Mouse (Mus musculus): ENCODE data around the gene Itgb3. TPM values are rescaled to one million over a fixed set of nuclear protein-coding genes. Genes with fewer than 3 reads are reported as not detected.

Gene Itgb3
- polyA plus RNA-seq, 1 experiment from 2014 or later: 0.60 TPM

- Histone ChIP-seq H3K9ac (replicated peaks) (no peak overlapping the region), H3K4me1 (peaks cover 3% of the 10 kb centered on the region; the same call in 1 of the 2 replicates), H3K36me3 (no peaks in the 10 kb centered on the region), H3K27me3 (no peaks in the 10 kb centered on the region; the same call in 1 of the 2 replicates), H3K9me3 (no peaks in the 10 kb centered on the region), H3K4me3 (no peak overlapping the region), H3K4me2 (replicated peaks) (no peak overlapping the region), H3K27ac (replicated peaks) (no peak overlapping the region)
- no peak for ATAC-seq (replicated peaks)
- WGBS: 69% methylated on average over 7 of the region's 7 CpGs
These were observed 35.7 kb upstream of the Itgb3 start for GRCm38 (mm10) chr11:104572091-104572490.

GRCm38 (mm10) chr11:104572566-104572965 lies 35.2 kb upstream of the Itgb3 start:
- no peak overlapping the region for H3K27ac ChIP-seq (replicated peaks)
- no peak overlapping the region for H3K4me2 ChIP-seq (replicated peaks)
- H3K27me3 ChIP-seq: no peaks in the 10 kb centered on the region; the same call in 1 of the 2 replicates
- ATAC-seq (replicated peaks): no peak
- no peak overlapping the region for H3K4me3 ChIP-seq
- H3K9ac ChIP-seq (replicated peaks): no peak overlapping the region
- H3K36me3 ChIP-seq: no peaks in the 10 kb centered on the region
- H3K4me1 ChIP-seq: peaks cover 3% of the 10 kb centered on the region; the same call in 1 of the 2 replicates
- H3K9me3 ChIP-seq: no peaks in the 10 kb centered on the region
- 62% methylated on average over 2 of the region's 2 CpGs for WGBS

- Histone ChIP-seq H3K4me1 (no peaks in the 10 kb centered on the region), H3K4me3 (no peak overlapping the region), H3K27ac (replicated peaks) (no peak overlapping the region), H3K9ac (replicated peaks) (no peak overlapping the region), H3K4me2 (replicated peaks) (no peak overlapping the region), H3K36me3 (no peaks in the 10 kb centered on the region), H3K27me3 (no peaks in the 10 kb centered on the region), H3K9me3 (no peaks in the 10 kb centered on the region)
- WGBS: 45% methylated on average over 10 of the region's 10 CpGs
- ATAC-seq (replicated peaks): no peak
These were observed 30.8 kb upstream of the Itgb3 start for GRCm38 (mm10) chr11:104576772-104577612.

GRCm38 (mm10) chr11:104578074-104578473 lies 29.7 kb upstream of the Itgb3 start:
- Histone ChIP-seq H3K4me1 (no peaks in the 10 kb centered on the region), H3K27ac (replicated peaks) (no peak overlapping the region), H3K4me3 (no peak overlapping the region), H3K27me3 (no peaks in the 10 kb centered on the region), H3K4me2 (replicated peaks) (no peak overlapping the region), H3K36me3 (no peaks in the 10 kb centered on the region), H3K9ac (replicated peaks) (no peak overlapping the region), H3K9me3 (no peaks in the 10 kb centered on the region)
- WGBS: 84% methylated on average over 5 of the region's 5 CpGs
- no peak for ATAC-seq (replicated peaks)

DNA sequence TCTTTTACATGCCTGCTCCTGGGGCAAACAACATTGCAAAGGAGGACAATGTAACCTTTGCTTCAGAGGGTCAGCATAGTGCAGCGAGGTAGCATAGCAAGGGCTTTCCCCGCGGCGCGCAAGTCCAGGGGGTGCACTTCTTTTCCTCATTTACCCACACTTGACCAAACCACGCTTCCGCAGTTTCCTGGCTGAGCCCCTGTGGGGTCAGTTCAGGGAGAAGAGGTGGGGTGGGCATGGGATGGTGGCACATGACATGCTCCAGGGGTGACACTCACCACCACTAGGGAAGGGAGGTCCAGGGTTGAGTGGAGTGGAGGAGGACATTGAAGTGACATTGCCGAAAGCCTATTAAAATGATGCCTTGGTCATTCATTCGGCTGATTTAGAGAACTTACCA lies 28.7 kb upstream of the Itgb3 start:
- no peak overlapping the region for H3K4me3 ChIP-seq
- H3K4me1 ChIP-seq: no peaks in the 10 kb centered on the region
- H3K27ac ChIP-seq (replicated peaks): no peak overlapping the region
- no peaks in the 10 kb centered on the region for H3K36me3 ChIP-seq
- WGBS: 91% methylated on average over 9 of the region's 9 CpGs
- no peak overlapping the region for H3K4me2 ChIP-seq (replicated peaks)
- H3K9ac ChIP-seq (replicated peaks): no peak overlapping the region
- no peaks in the 10 kb centered on the region for H3K27me3 ChIP-seq
- no peak for ATAC-seq (replicated peaks)
- no peaks in the 10 kb centered on the region for H3K9me3 ChIP-seq

DNA sequence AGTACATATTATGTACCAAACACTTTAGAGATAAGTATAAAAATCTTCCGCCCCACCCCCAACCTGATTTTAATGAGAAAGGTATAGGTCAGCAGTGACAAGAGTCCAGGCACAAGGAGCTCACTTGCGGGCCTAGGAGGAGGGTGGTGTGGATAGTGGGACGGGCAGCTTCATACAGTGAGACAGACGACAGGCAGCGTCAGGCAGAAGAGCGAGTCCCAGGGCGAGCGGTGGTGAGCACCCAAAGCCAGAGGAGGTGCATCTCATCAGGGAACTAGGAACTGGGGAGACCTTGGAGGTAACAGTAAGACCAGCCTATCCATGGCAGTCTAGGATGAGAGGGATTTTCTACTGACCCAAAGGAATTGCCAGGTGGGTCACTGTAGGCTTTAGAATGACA lies 28.2 kb upstream of the Itgb3 start:
- H3K4me1 ChIP-seq: no peaks in the 10 kb centered on the region
- no peak for ATAC-seq (replicated peaks)
- H3K4me2 ChIP-seq (replicated peaks): no peak overlapping the region
- H3K27me3 ChIP-seq: no peaks in the 10 kb centered on the region
- WGBS: 96% methylated on average over 8 of the region's 8 CpGs
- no peak overlapping the region for H3K9ac ChIP-seq (replicated peaks)
- H3K4me3 ChIP-seq: no peak overlapping the region
- no peak overlapping the region for H3K27ac ChIP-seq (replicated peaks)
- no peaks in the 10 kb centered on the region for H3K9me3 ChIP-seq
- no peaks in the 10 kb centered on the region for H3K36me3 ChIP-seq

DNA sequence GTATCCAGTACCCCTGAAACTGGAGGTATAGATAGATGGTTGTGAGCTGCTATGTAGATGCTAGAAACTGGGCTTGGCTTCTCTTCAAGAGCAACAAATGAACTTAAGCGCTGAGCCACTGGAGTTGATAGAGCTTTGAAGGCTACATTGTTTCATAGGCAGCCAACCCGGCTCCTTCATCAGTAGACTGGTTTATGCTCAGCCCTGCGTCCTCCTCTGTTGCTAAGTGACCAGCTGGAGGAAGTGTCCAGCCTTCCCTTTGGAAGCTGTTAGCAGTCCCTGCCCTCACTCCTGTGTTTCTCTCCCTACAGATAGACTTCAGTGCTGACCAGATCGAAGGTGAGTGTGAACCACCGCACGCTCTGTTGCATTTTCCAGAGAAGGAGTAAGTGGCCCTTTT lies 27.7 kb upstream of the Itgb3 start:
- Histone ChIP-seq H3K27me3 (no peaks in the 10 kb centered on the region), H3K4me2 (replicated peaks) (no peak overlapping the region), H3K27ac (replicated peaks) (no peak overlapping the region), H3K9ac (replicated peaks) (no peak overlapping the region), H3K9me3 (no peaks in the 10 kb centered on the region), H3K4me1 (no peaks in the 10 kb centered on the region), H3K36me3 (no peaks in the 10 kb centered on the region), H3K4me3 (no peak overlapping the region)
- WGBS: 73% methylated on average over 6 of the region's 6 CpGs
- no peak for ATAC-seq (replicated peaks)

DNA sequence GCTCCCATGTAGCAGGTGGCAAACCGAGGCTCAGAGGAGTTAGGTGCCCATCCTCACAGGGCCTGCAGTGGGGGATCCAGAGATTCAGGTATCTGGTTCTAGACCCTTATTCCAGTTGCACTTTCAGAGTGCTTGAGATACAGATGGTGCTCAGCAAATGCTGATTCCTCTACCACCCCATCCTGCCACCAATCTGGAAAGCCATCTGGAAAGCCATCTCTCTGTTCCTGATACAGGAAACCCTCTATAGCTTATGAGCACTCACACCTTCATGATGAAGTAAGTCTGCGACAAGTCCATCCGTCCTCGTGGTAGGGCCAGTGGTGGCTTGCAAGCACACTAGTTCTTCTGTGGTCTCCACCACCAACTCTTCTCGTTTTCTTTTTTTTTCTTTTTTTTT lies 27.2 kb upstream of the Itgb3 start:
- H3K4me1 ChIP-seq: no peaks in the 10 kb centered on the region
- no peak for ATAC-seq (replicated peaks)
- H3K9ac ChIP-seq (replicated peaks): no peak overlapping the region
- 89% methylated on average over 5 of the region's 5 CpGs for WGBS
- no peak overlapping the region for H3K27ac ChIP-seq (replicated peaks)
- H3K9me3 ChIP-seq: no peaks in the 10 kb centered on the region
- no peak overlapping the region for H3K4me2 ChIP-seq (replicated peaks)
- H3K4me3 ChIP-seq: no peak overlapping the region
- no peaks in the 10 kb centered on the region for H3K27me3 ChIP-seq
- no peaks in the 10 kb centered on the region for H3K36me3 ChIP-seq

GRCm38 (mm10) chr11:104581446-104582307 lies 26.1 kb upstream of the Itgb3 start:
- Histone ChIP-seq H3K4me3 (no peak overlapping the region), H3K4me2 (replicated peaks) (no peak overlapping the region), H3K9ac (replicated peaks) (no peak overlapping the region), H3K27me3 (no peaks in the 10 kb centered on the region), H3K9me3 (no peaks in the 10 kb centered on the region), H3K27ac (replicated peaks) (no peak overlapping the region), H3K4me1 (no peaks in the 10 kb centered on the region), H3K36me3 (no peaks in the 10 kb centered on the region)
- 76% methylated on average over 18 of the region's 18 CpGs for WGBS
- no peak for ATAC-seq (replicated peaks)

DNA sequence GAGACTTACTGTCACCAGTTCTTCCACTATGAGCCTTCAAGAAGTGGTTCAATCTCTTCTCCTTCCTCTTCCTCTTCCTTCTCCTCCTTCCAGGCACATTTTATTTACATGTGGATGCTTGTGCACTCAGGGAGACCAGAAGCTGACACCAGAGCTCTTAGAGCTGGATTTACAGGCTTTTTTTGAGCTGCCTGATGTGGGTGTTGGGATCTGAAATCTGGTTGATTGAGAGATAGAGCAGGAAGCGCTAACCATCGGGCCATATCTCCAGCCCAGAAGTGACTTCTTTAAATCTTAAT lies 25.5 kb upstream of the Itgb3 start:
- Histone ChIP-seq H3K4me1 (no peaks in the 10 kb centered on the region), H3K4me3 (no peak overlapping the region), H3K9ac (replicated peaks) (no peak overlapping the region), H3K36me3 (no peaks in the 10 kb centered on the region), H3K4me2 (replicated peaks) (no peak overlapping the region), H3K9me3 (no peaks in the 10 kb centered on the region), H3K27me3 (no peaks in the 10 kb centered on the region), H3K27ac (replicated peaks) (no peak overlapping the region)
- no peak for ATAC-seq (replicated peaks)
- 94% methylated on average over 2 of the region's 2 CpGs for WGBS

DNA sequence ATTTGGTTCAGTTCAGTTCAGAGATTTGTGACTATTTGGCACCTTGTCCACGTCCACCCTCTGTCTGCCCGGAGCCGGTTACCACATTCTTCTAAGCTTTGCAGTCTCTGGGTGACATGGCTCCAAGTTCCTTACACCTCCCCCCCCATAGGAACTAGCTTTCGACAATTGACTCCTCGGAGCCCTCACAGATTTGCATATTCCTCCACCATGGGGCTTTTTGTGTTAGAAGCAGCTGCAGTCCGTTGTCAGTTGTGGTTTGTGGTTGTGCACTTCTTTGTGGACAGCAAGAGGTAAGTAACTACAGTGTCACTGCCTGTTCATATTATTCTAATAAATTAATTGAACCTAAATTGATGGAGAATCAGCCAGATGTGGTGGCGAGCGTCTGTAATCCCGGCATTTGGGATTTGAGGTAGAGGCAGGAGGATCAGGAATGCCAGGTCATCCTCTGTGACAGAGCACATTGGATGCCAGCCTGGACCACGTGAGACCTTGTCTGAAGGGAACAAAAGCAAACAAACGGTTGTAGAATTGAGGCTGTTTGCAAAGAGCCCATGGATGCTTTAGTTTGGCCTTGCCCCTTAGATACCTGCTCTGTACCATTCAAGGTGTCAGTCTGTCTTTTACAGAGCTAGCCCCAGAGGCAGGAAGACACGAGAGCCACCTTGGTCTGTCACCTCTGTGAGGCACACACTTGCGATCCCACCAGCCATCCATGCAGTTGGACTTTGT lies 25.0 kb upstream of the Itgb3 start:
- no peak overlapping the region for H3K9ac ChIP-seq (replicated peaks)

GRCm38 (mm10) chr11:104585495-104585894 lies 22.3 kb upstream of the Itgb3 start:
- no peak overlapping the region for H3K27ac ChIP-seq (replicated peaks)
- H3K27me3 ChIP-seq: no peaks in the 10 kb centered on the region
- no peaks in the 10 kb centered on the region for H3K4me1 ChIP-seq
- peaks cover 4% of the 10 kb centered on the region; the same call in 1 of the 2 replicates for H3K9me3 ChIP-seq
- no peaks in the 10 kb centered on the region for H3K36me3 ChIP-seq
- no peak overlapping the region for H3K9ac ChIP-seq (replicated peaks)
- H3K4me3 ChIP-seq: no peak overlapping the region
- no peak overlapping the region for H3K4me2 ChIP-seq (replicated peaks)
- ATAC-seq (replicated peaks): no peak
- 77% methylated on average over 5 of the region's 5 CpGs for WGBS

More for the DNA sequence above, 25.0 kb upstream of the Itgb3 start:
- Histone ChIP-seq H3K4me1 (no peaks in the 10 kb centered on the region), H3K36me3 (no peaks in the 10 kb centered on the region), H3K4me2 (replicated peaks) (no peak overlapping the region), H3K27ac (replicated peaks) (no peak overlapping the region), H3K9me3 (no peaks in the 10 kb centered on the region), H3K4me3 (no peak overlapping the region), H3K27me3 (no peaks in the 10 kb centered on the region)
- no peak for ATAC-seq (replicated peaks)
- WGBS: 62% methylated on average over 13 of the region's 13 CpGs

All from forebrain, embryonic 15.5 days (tissue).